Mouse (Mus musculus) heart, postnatal 14 days (tissue): Measurements from ENCODE around the gene Nelfe. TPM values are rescaled to one million over a fixed set of nuclear protein-coding genes. Genes with fewer than 3 reads are reported as not detected.
"Not testable (repeated sequence)": the region's sequence is repeated elsewhere in the genome, so short reads cannot be mapped to it uniquely, and the experiment has no call there.

ENCODE experiments used
- DNase-seq, 2 experiments: peaks; one replicate each; pipeline ENCODE4 v3.0.0; 2021 to 2022
- intact Hi-C: fragments of 180-260 bp; cut with DNase I; formaldehyde crosslinking; loops from one replicate; pipeline ENCODE4 v1.15.1; 2025
- total RNA-seq, 2 experiments: library from RNA; stranded (reverse); gene quantifications; 2 replicates each; pipeline ENCODE4 v1.2.3; 2021

Gene Nelfe
- total RNA-seq, 2 experiments from 2014 or later, result 13.1 to 15.5 TPM

DNA sequence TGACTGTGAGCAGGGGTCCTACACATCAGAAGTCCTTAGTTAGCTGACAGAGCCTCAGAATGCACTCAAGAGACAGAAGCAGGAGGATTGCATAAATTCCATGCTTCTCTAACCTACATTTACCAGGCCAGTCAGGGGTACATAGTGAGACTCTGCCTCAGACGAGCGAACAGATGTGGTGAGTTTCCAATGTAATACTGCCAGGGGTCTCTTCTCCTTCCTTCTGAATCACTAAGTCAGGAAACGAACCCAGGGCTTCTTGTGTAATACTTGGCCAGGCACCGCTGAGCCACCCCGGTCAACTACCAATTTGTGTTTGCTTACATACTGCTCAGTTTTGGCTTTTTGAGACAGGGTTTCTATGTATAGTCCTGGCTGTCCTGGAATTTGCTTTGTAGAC is 37.8 kb downstream of the Nelfe start:
- no peak for DNase-seq
- intact Hi-C loops, result no loop called here

DNA sequence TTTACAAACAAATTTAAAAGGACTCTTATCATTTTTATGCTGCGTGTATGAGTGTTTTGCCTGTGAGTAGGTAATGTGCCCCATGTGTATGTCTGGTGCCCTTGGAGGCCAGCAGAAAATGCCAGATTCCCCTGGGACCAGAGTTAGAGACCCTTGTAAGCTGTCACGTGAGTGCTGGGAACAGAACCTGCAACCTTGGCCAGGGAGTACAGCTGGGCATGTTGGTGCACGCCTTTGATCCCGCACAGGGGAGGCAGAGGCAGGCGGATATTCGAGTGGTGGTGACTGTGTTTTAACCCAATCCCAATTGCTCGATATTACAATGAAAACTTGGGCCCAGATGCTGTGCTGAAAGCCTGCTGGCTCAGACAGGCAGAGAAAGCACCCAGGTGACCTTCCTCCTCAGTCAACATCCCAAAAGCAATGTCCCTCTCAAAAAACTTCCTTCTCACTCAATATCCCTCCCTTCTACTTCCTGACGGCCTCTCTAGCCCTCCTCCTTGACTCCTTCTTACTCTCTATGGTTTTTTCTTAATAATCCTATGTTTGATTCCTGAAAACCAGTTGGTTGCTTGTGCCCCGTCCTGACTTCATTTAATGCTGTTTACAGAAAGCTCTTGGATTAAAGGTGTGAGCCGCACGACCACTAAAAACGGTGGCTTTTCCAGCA is 40.0 kb downstream of the Nelfe start:
- DNase-seq, result no peak
- intact Hi-C loops, result no loop called here

- intact Hi-C loops, result no loop called here
These were observed 41.2 kb downstream of the Nelfe start for GRCm38 (mm10) chr17:34891377-34891776.

DNA sequence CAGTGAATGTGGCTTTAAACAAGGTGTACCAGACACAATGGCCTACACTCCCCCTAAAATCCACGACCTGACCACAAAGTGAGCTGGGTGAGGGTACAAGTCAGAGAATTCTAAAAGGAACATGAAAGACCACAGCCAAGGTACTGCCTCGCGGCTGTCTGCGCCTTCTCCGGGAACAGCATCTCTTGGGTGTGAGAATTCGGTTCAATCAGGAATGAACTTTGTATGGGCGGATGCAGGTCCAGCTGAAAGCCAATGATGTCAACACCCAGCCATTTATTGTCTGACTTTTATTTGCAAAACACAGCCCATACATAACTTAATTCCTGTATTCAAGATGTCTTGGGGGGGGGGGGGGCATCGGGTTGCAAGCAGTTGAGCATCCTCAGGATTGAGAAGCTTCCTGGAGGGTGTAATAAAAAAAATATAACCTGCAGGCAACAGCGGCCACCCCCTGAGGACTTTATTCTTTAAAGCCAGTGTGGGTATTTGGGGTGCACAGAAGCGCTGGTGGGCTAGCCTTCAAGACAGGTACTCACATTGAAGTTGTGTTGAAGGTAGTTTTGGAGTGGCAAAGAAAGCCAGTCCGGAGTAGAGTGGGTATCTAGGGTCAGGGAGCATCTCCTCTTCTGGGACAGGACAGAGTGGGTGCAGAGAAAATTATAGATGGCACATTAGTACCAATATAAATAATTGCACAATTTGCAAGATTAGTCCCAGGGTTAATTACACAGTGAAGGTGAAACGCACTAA is 43.1 kb downstream of the Nelfe start:
- intact Hi-C loops, result no loop called here
- DNase-seq, result no peak

More at GRCm38 (mm10) chr17:34891377-34891776, 41.2 kb downstream of the Nelfe start:
- no peak for DNase-seq

DNA sequence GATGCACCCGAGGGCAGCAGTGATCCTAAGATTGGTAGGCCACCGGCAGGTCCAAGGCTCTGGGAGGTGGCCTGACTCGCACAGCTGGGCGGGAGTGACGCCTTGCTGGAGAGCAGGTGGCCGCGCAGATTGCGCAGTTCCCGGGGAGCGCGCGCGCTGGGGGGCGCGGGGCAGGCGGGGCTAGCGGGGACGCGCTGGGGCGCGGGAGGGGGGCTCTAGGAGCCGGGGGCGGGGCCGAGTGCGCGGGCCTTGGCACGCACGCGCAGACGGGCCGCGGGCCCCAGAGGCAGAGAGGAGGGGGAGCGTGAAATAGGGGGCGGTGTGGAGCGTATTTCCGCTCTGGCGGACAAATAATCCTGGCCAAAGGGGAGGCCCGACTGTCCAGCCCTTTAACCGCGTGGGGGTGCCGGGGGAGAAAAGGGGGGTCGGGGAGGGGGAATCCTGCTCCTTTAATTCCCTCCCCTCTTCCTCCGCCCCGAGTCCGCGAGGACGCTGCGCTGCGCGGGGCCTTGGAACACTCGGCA is 43.9 kb downstream of the Nelfe start:
- intact Hi-C loops, result no loop called here
- DNase-seq, result peak; percentile 95 to 97

DNA sequence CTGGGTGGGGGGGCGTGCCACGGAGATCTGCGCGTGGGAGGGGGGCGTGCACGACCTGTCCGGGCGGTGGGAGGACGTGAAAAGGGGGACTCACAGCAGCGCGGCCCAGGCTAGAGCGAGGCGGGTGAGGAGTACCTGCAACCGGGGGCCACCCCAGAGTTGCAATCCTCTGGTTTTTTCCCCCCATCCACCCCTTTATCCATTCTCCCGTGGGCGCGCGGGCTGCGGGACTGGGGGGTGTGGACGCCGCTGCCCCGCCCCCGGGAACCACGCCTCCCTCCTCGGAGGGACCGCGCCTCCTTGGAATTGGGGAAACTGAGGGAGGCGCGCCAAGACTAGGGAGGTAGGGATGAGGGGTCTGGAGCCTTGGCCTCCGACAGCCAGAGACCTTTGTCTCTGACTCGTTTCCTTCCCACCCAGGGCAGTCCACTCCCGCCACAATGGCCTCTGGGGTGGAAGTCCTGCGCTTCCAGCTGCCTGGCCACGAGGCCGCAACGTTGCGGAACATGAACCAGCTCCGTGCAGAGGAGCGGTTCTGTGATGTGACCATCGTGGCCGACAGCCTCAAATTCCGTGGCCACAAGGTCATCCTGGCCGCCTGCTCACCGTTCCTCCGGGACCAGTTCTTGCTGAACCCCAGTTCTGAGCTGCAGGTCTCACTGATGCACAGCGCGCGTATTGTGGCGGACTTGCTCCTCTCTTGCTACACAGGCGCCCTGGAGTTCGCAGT is 44.8 kb downstream of the Nelfe start:
- DNase-seq, result peak; percentile 58 to 61
- intact Hi-C loops, result no loop called here

DNA sequence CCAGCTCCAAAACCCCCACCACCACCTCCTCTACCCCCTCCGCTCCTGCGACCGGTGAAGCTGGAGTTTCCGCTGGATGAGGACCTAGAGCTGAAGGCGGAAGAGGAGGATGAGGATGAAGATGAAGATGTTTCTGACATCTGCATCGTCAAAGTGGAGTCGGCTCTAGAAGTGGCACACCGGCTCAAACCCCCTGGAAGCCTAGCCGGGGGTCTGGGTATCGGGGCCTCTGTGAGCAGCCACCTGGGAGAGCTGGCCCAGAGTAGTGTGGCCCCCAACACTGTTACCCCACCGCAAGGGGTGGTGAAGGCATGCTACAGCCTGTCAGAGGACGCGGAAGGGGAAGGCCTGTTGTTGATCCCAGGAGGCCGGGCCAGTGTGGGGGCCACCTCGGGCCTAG is 45.5 kb downstream of the Nelfe start:
- DNase-seq, result no peak
- intact Hi-C loops, result no loop called here

GRCm38 (mm10) chr17:34896366-34896765 is 46.2 kb downstream of the Nelfe start:
- intact Hi-C loops, result no loop called here
- DNase-seq, result no peak

GRCm38 (mm10) chr17:34897373-34898159 is 47.4 kb downstream of the Nelfe start:
- DNase-seq, result peak in 1 of 2 experiments; percentile 32
- intact Hi-C loops, result loop anchor here (2.0 kb wide), 1 partner anchor 47 kb away; the partner anchor contains the start of genes Nelfe and Skiv2l

DNA sequence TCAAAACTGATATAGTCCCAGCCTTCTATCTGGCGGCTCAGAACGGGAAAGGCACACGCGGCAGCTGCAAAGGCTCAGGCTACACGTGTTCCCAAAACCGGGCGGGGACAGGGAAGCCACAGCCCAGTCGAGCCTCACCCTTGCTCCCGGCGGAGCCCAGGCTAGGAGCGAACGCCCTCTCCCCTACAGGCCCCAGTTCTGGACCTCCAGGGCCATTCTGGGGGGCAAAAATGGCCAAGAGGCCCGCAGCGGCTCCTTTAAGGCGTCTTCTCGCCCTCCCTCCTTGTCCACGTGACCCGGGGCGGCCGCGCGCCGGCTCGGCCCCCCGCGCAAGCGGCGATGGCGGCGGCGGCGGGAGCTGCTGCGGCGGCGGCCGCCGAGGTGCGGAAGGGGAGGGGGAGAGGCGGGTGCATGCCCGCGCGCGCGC is 48.0 kb downstream of the Nelfe start, which contains the start of the genes C2 and Ehmt2:
TSS of gene C2 (minus strand) at position 106 of the 427 bp plus-strand sequence.
TSS of gene Ehmt2 (plus strand) at position 310 of the 427 bp plus-strand sequence.
- DNase-seq, result peak; percentile 83 to 88
- intact Hi-C loops, result loop anchor here (2.0 kb wide), 1 partner anchor 47 kb away; the partner anchor contains the start of genes Nelfe and Skiv2l

DNA sequence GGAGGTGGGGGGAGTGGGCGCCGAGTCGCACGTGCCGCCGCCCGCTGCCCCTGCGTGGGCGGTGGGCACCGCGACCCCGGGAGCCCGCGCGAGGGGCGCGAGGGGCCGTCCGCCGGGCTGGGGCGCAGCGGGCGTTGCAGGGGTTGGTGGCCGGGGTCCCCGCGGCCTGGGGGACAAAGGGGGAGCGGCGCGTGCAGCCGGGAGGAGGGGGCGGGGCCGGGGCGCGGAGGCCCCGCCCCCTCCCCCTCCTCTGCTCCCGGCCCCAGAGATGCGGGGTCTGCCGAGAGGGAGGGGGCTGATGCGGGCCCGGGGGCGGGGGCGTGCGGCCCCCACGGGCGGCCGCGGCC is 48.5 kb downstream of the Nelfe start:
- DNase-seq, result no peak
- intact Hi-C loops, result loop anchor here (2.0 kb wide), 1 partner anchor 48 kb away; the partner anchor contains the start of genes Nelfe and Skiv2l

DNA sequence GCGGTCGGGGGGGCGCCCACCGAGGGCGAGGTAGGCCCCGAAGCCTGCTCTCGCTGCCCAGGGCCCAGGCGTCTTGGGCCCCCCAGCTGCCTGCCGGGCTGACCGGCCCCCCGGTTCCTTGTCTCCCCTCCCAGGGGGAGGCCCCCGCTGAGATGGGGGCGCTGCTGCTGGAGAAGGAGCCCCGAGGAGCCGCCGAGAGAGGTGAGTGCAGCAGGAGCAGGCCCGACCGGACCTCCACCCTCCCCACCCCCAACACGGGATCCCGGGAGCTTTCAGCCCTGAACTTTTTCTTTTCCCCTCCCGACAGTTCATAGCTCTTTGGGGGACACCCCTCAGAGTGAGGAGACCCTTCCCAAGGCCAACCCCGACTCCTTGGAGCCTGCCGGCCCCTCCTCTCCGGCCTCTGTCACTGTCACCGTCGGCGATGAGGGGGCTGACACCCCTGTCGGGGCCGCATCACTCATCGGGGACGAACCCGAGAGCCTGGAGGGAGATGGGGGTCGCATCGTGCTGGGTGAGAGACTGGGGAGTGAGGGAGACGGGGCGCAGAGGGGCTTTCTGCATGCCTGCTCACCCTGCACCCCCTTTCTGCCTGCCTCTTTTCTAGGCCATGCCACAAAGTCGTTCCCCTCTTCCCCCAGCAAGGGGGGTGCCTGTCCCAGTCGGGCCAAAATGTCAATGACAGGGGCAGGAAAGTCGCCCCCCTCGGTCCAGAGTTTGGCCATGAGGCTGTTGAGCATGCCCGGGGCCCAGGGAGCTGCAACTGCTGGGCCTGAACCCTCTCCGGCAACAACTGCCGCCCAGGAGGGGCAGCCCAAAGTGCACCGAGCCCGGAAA is 49.1 kb downstream of the Nelfe start:
- intact Hi-C loops, result loop anchor here (2.0 kb wide), 1 partner anchor 48 kb away; the partner anchor contains the start of genes Nelfe and Skiv2l
- DNase-seq, result peak; percentile 47 to 53

DNA sequence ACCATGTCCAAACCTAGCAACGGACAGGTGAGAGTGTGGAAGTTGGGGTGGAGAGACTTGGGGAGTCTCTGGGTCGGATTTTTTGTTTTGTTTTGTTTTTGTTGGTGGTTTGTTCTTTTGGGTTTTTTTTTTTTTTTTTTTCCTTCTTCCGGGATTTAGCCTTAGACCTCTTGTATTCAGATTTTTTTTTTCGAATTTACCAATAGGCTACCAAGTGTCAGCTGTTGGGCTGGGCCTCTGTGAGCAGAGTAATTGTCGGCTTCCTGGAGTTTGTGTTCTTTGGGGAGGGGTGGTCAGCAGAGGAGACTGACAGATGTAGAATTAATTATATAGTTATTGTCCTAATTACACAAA is 49.7 kb downstream of the Nelfe start:
- DNase-seq, result no peak
- intact Hi-C loops, result loop anchor here (2.0 kb wide), 1 partner anchor 49 kb away; the partner anchor contains the start of genes Nelfe and Skiv2l

- DNase-seq, intact Hi-C loops: not testable (repeated sequence)
These were observed 50.6 kb downstream of the Nelfe start for GRCm38 (mm10) chr17:34900826-34901225.

- intact Hi-C loops, DNase-seq: not testable (repeated sequence)
These were observed 51.8 kb downstream of the Nelfe start for GRCm38 (mm10) chr17:34901948-34902347.

DNA sequence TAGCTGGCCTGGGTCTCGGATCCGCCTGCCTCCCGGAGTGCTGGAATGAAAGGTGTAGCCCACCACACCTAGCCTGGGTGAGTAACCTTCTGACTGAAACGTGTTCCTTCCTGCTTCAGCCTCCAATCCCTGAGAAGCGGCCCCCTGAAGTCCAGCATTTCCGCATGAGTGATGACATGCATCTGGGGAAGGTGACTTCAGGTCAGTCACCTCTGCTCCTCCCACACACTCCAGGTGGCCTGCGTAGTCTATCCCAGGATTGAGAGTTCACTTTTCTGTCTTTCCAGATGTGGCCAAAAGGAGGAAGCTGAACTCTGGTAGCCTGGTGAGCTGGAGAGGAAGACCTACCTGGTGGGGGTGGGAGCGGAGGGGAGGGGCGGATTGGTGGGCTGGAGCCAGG is 52.7 kb downstream of the Nelfe start:
- no peak for DNase-seq
- intact Hi-C loops, result no loop called here
